Mouse (Mus musculus) megakaryocyte, embryonic 14.5 days (primary cell): ENCODE data around the gene Rhbg. TPM values are rescaled to one million over a fixed set of nuclear protein-coding genes. Genes with fewer than 3 reads are reported as not detected.
A peak's percentile ranks its signal among the peaks of the same experiment; 100 is the strongest.

Experiments used
- H3K27me3 ChIP-seq: replicated peaks from 2 replicates; pipeline ENCODE3; 2012; ENCODE audit warnings: inconsistent platforms
- H3K36me3 ChIP-seq: replicated peaks from 2 replicates; pipeline ENCODE3; 2012; ENCODE audit warnings: low read length, inconsistent platforms, mixed read lengths
- H3K4me1 ChIP-seq: 2 replicates; pipeline ENCODE4 v1.6.1; 2012; ENCODE audit warnings: inconsistent platforms
- H3K4me3 ChIP-seq: replicated peaks from 2 replicates; pipeline ENCODE3; 2012; ENCODE audit warnings: moderate library complexity, mild to moderate bottlenecking, inconsistent platforms
- H3K9me3 ChIP-seq: 2 replicates; pipeline ENCODE4 v1.6.1; 2012; ENCODE audit warnings: inconsistent platforms
- FLI1 ChIP-seq: IDR thresholded peaks from 2 replicates; pipeline ENCODE4 v1.6.1; 2012; ENCODE audit warnings: low read length, inconsistent platforms, mixed read lengths
- GATA1 ChIP-seq: IDR thresholded peaks from 3 replicates; pipeline ENCODE4 v1.6.1; 2012; ENCODE audit warnings: mixed read lengths, low read length, inconsistent platforms, borderline replicate concordance
- polyA plus RNA-seq: library from polyadenylated mRNA; stranded (reverse); fragments of >175 nt; gene quantifications from 2 replicates; pipeline ENCODE4 v1.2.3, GENCODE M21; 2012; ENCODE audit warnings: low replicate concordance; ENCODE audit not compliant: insufficient read depth

The Rhbg gene
- polyA plus RNA-seq, 1 experiment, result not detected

DNA sequence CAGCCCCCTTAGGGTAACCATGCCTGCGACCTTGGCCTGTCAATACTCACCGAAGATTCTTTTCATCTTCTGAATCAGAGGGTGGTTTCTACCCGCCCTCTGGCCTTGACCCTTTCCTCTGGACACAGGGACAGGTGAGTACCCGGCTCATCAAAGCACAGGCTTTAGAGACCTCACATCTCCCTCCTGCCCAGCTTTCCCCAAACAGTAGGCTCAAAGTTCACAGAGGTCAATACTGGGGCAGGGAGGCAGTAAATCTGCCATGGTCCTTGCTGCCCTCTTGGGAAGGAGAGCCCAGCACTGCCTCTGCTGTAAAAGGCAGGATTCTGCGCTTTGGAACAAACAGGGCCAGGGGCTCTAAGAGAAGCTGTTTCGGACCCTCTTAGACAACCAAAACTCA, 1.8 kb downstream of the Rhbg start:
- TF ChIP-seq FLI1 (no peak), GATA1 (no peak)

GRCm38 (mm10) chr3:88248406-88248805, 6.1 kb downstream of the Rhbg start:
- Histone ChIP-seq H3K4me1 (peaks cover 15% of the 10 kb centered on the region; the same call in 1 of the 2 replicates), H3K9me3 (no peaks in the 10 kb centered on the region), H3K36me3 (no peaks in the 10 kb centered on the region), H3K4me3 (no peak overlapping the region), H3K27me3 (peaks cover 91% of the 10 kb centered on the region)
- TF ChIP-seq GATA1 (no peak), FLI1 (no peak)

More for the DNA sequence above, 1.8 kb downstream of the Rhbg start:
- H3K9me3 ChIP-seq, result no peaks in the 10 kb centered on the region
- H3K4me3 ChIP-seq, result no peak overlapping the region
- peaks cover 91% of the 10 kb centered on the region for H3K27me3 ChIP-seq
- no peaks in the 10 kb centered on the region for H3K36me3 ChIP-seq
- H3K4me1 ChIP-seq, result peaks cover 19% of the 10 kb centered on the region

GRCm38 (mm10) chr3:88247666-88248065, 6.8 kb downstream of the Rhbg start:
- no peak for TF ChIP-seq GATA1
- no peak for TF ChIP-seq FLI1
- no peaks in the 10 kb centered on the region for H3K36me3 ChIP-seq
- no peaks in the 10 kb centered on the region for H3K9me3 ChIP-seq
- no peak overlapping the region for H3K4me3 ChIP-seq
- H3K27me3 ChIP-seq, result peaks cover 91% of the 10 kb centered on the region
- H3K4me1 ChIP-seq, result peaks cover 17% of the 10 kb centered on the region; the same call in 1 of the 2 replicates

GRCm38 (mm10) chr3:88245811-88246210, 8.7 kb downstream of the Rhbg start:
- TF ChIP-seq FLI1 (no peak), GATA1 (no peak)
- no peaks in the 10 kb centered on the region for H3K36me3 ChIP-seq
- peak overlapping the region; percentile 28 for H3K4me3 ChIP-seq
- peaks cover 36% of the 10 kb centered on the region for H3K4me1 ChIP-seq
- peaks cover 92% of the 10 kb centered on the region for H3K27me3 ChIP-seq
- no peaks in the 10 kb centered on the region for H3K9me3 ChIP-seq

DNA sequence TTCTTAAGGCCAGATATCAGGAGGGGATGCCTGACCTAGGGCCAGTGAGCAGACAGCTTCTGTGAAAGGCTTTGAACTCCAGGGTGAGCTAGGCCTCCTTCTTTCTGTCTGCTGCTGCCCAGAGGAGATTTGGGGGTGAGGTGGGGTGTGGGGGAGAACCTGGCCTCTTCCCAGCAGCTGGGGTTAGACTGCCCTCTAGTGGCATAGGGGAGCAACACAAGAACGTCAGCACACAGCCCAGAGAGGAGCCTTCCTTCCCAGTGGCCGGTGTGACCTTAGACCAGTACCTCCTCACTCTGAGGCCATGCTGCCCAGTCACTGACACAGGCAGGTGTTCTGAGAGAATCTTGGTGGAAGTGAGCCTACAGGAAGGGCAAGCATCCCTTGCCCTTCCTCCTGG, 10.4 kb downstream of the Rhbg start:
- no peaks in the 10 kb centered on the region for H3K9me3 ChIP-seq
- peaks cover 98% of the 10 kb centered on the region for H3K27me3 ChIP-seq
- TF ChIP-seq FLI1 (no peak), GATA1 (no peak)
- H3K4me3 ChIP-seq, result no peak overlapping the region
- peaks cover 38% of the 10 kb centered on the region for H3K4me1 ChIP-seq
- no peaks in the 10 kb centered on the region for H3K36me3 ChIP-seq

DNA sequence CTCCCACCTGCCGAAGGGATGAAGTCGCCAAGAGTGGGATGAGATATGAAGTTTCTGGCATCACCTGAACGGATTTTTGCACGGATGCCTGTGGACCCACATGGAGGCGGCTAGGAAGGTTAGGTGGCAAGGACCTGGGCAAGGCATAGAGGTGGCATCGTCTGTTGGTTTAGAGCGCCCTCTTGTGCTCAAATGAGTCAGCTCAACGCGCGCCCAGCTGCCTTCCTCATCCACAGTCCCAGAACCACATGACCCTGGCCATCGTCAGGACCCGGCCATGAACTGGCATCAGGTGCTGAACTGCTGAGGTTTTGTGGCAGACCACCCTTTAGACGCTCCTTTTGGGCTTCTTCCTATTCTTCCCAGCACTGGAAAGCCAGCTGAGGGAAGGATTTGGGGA, 12.0 kb downstream of the Rhbg start:
- peaks cover 99% of the 10 kb centered on the region for H3K27me3 ChIP-seq
- H3K4me1 ChIP-seq, result peaks cover 40% of the 10 kb centered on the region
- H3K36me3 ChIP-seq, result no peaks in the 10 kb centered on the region
- TF ChIP-seq GATA1 (no peak), FLI1 (no peak)
- H3K9me3 ChIP-seq, result no peaks in the 10 kb centered on the region
- H3K4me3 ChIP-seq, result no peak overlapping the region

DNA sequence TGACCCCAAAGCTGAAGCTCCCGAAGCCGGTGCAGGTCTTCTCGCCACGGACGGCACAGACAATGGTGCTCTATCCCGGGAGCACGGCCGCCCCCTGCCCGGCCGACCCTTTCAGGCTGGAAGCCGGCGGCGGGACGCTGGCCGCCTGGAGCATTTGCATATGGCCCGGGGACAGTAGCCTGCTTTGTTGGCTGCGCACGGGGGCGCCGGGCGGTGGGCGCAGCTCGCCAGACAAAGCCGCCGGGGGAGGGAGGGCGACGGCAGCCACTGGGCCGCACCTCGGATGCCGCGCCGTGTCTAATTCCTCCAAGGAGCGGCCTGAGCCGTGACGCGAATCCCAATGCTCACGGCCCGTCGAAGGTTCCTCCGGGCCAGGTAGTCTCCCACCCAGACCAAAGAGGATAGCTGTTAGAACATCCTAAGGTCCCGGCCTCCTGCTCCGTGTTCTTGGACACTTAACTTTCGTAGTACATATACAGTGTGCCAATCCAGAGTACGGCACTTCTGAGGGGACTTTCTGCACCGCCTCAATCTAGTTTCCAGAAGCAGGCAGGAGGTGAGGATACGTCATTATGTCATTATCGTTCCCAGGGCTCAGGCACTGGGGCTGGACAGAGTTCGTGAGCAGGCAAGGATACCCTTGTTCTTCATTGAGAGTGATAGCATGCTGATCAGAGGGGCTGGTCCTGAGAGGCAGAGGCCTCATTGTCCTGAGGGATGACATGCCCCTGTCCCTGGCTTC, 13.3 kb downstream of the Rhbg start:
- TF ChIP-seq FLI1 (no peak), GATA1 (no peak)
- H3K4me1 ChIP-seq, result peaks cover 41% of the 10 kb centered on the region
- H3K36me3 ChIP-seq, result no peaks in the 10 kb centered on the region
- H3K27me3 ChIP-seq, result peaks cover 99% of the 10 kb centered on the region
- H3K9me3 ChIP-seq, result no peaks in the 10 kb centered on the region
- H3K4me3 ChIP-seq, result peak overlapping the region; percentile 53

DNA sequence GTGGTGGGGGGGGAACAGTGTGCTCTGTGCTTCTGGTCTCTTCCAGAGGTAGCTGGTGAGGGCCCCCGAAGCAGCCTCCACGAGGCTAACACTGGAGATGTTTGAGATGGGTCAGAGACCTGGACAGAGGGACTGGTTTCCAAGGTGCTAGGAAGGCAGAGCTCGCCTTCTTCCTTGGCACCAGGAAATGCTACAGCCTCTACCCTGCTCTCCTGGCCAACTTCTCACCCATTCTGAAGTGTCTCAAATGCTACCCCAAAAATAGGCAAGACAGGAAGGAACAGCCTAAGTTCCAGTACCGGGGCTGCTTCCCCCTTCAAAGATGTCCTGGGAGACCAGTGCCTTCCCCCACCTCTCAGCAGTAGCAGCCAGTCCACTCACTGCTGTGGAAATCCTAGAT, 15.1 kb downstream of the Rhbg start:
- peaks cover 96% of the 10 kb centered on the region for H3K27me3 ChIP-seq
- TF ChIP-seq GATA1, result no peak

DNA sequence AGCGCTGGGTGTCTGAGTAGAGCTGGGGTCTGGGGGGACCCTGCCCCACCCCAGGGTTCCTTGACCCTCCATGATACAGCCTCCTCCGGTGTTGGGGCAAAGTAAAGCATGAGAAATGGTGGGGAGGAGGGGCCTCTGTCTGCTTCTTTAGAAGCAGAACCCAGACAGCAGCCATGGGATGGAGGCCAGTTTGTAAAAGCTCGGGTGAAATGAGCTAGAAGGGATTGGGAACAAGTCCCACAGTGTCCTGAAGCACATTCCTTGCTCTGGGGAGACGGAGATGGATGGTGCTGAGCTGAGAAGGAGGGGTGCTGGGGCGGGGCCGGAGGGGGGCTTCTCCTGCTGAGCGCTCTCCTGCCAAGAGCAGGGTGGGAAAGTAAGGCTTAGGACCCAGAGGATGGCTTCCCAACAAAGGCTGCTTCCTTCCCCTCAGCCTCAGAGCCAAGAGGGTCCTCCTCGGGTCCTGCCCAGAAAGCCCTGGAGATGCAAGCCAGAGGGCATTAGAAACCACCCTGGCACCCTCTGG, 15.6 kb downstream of the Rhbg start:
- Histone ChIP-seq H3K36me3 (no peaks in the 10 kb centered on the region), H3K27me3 (peaks cover 94% of the 10 kb centered on the region), H3K4me1 (peaks cover 29% of the 10 kb centered on the region), H3K4me3 (no peak overlapping the region), H3K9me3 (no peaks in the 10 kb centered on the region)
- TF ChIP-seq FLI1, result no peak
- no peak for TF ChIP-seq GATA1

More for the DNA sequence above, 15.1 kb downstream of the Rhbg start:
- H3K9me3 ChIP-seq, result no peaks in the 10 kb centered on the region
- peaks cover 34% of the 10 kb centered on the region for H3K4me1 ChIP-seq
- H3K4me3 ChIP-seq, result no peak overlapping the region
- no peaks in the 10 kb centered on the region for H3K36me3 ChIP-seq

- Histone ChIP-seq H3K36me3 (no peaks in the 10 kb centered on the region), H3K9me3 (no peaks in the 10 kb centered on the region), H3K4me3 (peak overlapping the region; percentile 67), H3K4me1 (peaks cover 27% of the 10 kb centered on the region), H3K27me3 (peaks cover 94% of the 10 kb centered on the region)
- TF ChIP-seq GATA1 (no peak), FLI1 (no peak)
Observed at GRCm38 (mm10) chr3:88237556-88238194, 16.8 kb downstream of the Rhbg start.

- Histone ChIP-seq H3K4me3 (no peak overlapping the region), H3K4me1 (peaks cover 25% of the 10 kb centered on the region), H3K27me3 (peaks cover 94% of the 10 kb centered on the region), H3K9me3 (no peaks in the 10 kb centered on the region), H3K36me3 (no peaks in the 10 kb centered on the region)
- no peak for TF ChIP-seq GATA1
- TF ChIP-seq FLI1, result no peak
Observed at GRCm38 (mm10) chr3:88237161-88237555, 17.4 kb downstream of the Rhbg start.
